Mouse (Mus musculus) bone marrow, adult 2 months (tissue): ENCODE measurements around the gene Fahd1.

Experiments
- CTCF ChIP-seq: fragments of 200-500 bp; IDR thresholded peaks from 2 replicates; pipeline ENCODE4 v1.5.1; 2011; ENCODE audit warnings: low read length, control low read depth; ENCODE audit not compliant: control insufficient read depth, insufficient read depth
- POLR2A ChIP-seq: fragments of 200-500 bp; IDR thresholded peaks from 2 replicates; pipeline ENCODE4 v1.6.1; 2011; ENCODE audit warnings: low read depth, mild to moderate bottlenecking, control low read depth, low read length, borderline replicate concordance; ENCODE audit not compliant: control insufficient read depth

- no peak for TF ChIP-seq CTCF
- no peak for TF ChIP-seq POLR2A
Observed at GRCm38 (mm10) chr17:24851381-24852125, 1.4 kb upstream of the Fahd1 start.
